Mouse (Mus musculus): ENCODE results near the gene Ispd. TPM values are rescaled to one million over a fixed set of nuclear protein-coding genes. Genes with fewer than 3 reads are reported as not detected.

Gene Ispd
- polyA plus RNA-seq, 2 experiments from 2014 or later = 0.98 to 1.4 TPM

DNA sequence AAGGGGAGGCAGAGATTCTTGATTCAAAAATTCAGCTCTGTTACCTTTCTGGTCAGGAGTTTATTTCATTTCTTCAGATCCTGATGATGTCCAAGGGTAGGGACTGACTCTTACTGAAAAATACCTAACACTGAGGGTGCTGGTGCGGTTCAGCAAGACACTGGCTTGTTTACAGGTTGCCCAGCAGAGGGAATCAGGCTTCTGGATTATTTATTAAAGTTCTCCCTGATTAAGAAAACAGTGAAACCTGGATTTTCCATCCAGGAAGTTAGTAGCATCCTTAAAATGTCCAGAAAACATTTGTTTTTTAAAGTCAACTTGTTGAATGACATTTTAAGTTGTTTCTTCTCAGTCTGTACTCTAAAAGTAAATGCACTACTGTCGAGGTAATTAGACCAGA is 337.2 kb downstream of the Ispd start:
- ATAC-seq = no peak

DNA sequence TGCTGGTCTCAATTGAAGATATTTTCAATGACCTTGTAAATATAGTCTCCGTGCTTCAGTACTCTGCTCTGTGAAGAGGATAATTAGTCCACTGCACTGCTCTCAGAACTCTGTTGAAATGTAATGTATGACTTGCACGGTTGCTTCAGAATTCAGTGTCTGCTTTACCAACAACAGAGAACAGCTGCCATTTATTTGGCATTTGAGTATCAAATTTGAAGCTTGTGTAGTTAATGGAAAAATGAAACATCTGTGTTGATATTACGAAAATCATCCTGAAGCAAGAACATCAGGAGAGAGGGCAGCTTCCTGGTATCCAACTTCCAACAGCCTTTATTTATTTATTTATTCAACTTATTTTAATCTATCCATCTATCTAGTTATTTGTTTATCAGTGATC is 337.8 kb downstream of the Ispd start:
- no peak for ATAC-seq

DNA sequence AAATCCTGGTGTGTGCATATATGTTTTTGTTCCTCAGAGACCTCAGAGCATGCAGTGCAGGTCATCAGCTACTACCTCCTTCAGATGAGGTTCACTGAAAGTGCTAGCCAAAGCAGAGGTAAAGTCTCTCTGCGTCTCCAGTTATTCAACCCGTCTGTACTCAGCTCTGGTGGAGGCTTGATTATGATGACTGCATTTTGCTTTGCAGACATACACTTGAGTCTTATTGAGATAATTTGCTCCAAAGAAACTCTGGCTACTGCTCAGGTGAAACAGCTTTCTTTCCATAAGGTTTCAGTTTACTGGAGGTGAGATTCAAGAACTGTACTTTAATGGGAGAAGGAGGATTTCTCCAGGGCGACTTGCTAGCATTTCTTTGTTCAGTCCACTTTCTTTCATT is 339.5 kb downstream of the Ispd start:
- ATAC-seq = no peak

DNA sequence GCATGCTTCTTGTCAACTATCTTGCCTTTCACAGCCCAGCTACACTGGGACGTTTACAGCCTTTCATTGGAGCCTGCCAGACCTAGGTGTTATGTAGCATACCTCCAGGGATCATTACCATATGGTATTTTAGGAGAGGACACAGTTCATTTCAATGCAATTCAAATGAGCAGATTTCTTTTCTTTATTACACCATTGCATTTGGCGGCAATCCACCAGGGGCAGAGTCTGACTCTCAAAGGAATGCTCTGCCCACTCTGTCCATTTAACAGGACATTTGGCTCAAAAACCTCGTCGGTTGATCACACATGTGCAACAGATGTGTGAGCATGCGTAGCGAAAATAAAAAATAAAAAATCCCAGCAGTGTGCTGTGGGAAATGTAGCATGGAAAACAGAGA is 340.0 kb downstream of the Ispd start:
- ATAC-seq = no peak

- ATAC-seq = no peak
These were observed 341.5 kb downstream of the Ispd start for GRCm38 (mm10) chr12:36722754-36723153.

- ATAC-seq = no peak
These were observed 342.1 kb downstream of the Ispd start for GRCm38 (mm10) chr12:36723302-36723701.

- no peak for ATAC-seq
These were observed 343.0 kb downstream of the Ispd start for GRCm38 (mm10) chr12:36724297-36724696.

GRCm38 (mm10) chr12:36725250-36725649 is 344.0 kb downstream of the Ispd start:
- no peak for ATAC-seq

DNA sequence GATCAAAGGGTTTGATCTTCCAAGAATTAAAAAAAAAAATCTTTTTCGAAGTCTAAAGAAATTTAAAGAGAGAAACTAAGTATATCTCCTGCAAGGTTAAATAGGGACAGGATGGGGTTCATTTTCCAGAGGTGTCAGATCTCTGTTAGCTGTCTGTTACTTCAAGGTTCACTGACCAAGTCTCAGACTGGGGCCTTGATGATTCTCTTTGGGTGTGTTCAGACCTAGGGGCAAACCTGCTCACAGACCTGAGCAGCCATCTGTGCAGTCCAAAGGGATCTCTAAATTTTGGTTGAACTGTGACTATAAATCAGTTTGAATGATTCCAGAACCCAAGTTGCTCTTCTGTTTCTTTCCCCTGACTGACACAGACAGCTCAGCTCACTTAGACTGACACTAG is 344.8 kb downstream of the Ispd start:
- no peak for ATAC-seq

DNA sequence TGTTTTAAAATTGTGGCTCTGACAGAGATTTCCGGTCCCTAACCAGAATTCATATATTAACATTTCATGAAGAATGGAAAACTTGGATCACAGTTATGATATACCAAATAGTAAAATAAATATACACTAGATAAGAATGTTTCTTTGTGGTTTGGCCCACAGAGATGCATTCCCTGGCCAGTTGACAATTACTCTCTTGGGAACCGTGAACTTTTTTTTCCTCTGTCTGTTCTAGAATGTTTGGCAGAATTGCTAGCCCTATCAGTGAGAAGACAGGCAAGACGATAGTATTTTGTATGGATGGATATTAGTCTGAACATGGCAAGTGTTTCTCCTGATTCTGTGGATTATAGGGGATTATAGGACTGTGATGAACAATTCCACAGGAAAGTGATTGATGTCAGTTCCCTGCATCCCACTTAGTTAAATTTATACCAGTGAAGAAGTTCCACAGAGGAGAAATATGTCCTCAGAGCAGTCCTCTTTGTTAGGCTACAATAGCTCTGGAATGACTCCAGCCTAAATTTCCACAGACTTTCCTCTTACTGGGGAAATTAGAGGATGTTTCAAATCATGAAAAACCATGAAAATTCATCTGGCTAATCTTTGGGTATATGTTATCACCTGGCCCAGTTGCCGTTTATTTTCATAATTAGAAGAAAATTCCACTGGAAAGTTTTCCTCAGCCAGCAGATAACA is 352.6 kb downstream of the Ispd start:
- no peak for ATAC-seq

Other genes starting within 250 kb of the Ispd start
- gene Ankmy2, start 224.3 kb upstream of the Ispd start, polyA plus RNA-seq (2017; shearing (Covaris generic)) = 10 to 100 TPM; 38.5 to 41.6 TPM
- 100 to 1,000 TPM; 170 to 178 TPM for gene Bzw2, start 223.4 kb upstream of the Ispd start, polyA plus RNA-seq (2017; shearing (Covaris generic))
- not detected for gene Lrrc72, start 128.1 kb upstream of the Ispd start, polyA plus RNA-seq (2017; shearing (Covaris generic))
- 1 to 10 TPM; 1.4 to 5.1 TPM for gene Sostdc1, start 67.3 kb upstream of the Ispd start, polyA plus RNA-seq (2017; shearing (Covaris generic))
- not detected for gene D630036H23Rik, start 731 bp downstream of the Ispd start, polyA plus RNA-seq (2017; shearing (Covaris generic))